Mouse (Mus musculus) stomach, postnatal 0 days (tissue): ENCODE results near the gene Slco2a1.

ENCODE experiments used
- CTCF ChIP-seq: IDR thresholded peaks from 2 replicates; pipeline ENCODE4 v1.5.1; 2016; ENCODE audit warnings: antibody characterized with exemption, low read depth, mild to moderate bottlenecking, moderate library complexity
- EP300 ChIP-seq: optimal IDR thresholded peaks from 2 replicates; pipeline ENCODE3; 2016; ENCODE audit warnings: antibody characterized with exemption

DNA sequence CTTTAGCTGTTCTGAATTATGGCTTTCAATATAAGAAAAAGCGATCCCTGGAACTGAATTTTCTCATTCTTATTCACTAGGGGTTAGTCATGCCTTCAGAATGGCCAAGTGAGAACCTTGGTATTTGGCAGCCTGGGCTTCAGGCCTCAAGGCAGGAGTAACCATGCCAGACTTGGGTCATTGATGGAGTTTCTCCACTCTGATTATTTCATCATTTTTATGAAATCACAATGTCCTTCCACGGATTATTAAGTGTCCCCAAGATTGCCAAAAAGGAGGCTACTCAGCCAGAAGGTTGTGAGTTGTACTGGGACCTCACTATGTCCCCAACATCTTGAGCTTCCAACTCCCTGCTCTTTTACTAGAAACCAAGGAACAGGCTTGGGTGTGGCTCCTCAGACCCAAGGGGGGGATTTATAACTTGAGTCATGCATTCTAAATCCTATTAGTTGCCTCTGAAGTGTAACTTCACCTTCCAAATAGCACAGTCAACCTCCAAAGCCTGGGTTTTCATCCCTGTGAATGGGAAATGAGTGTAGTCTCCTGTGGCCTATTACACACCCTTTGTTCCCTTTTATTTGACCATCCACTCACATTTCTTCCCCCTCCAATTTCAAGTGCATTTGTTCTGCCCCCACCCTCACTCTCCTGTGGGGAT is 16.0 kb upstream of the Slco2a1 start:
- TF ChIP-seq CTCF (no peak), EP300 (no peak)
